Mouse (Mus musculus): Measurements from ENCODE around the gene Arhgap45. TPM values are rescaled to one million over a fixed set of nuclear protein-coding genes. Genes with fewer than 3 reads are reported as not detected.
A peak's percentile ranks its signal among the peaks of the same experiment; 100 is the strongest.

The Arhgap45 gene
- polyA plus RNA-seq (2015; fragmentation: Nextera tagmentation; extraction: Ambion mirVana), result 15.7 and 18.2 TPM in 2 replicates

DNA sequence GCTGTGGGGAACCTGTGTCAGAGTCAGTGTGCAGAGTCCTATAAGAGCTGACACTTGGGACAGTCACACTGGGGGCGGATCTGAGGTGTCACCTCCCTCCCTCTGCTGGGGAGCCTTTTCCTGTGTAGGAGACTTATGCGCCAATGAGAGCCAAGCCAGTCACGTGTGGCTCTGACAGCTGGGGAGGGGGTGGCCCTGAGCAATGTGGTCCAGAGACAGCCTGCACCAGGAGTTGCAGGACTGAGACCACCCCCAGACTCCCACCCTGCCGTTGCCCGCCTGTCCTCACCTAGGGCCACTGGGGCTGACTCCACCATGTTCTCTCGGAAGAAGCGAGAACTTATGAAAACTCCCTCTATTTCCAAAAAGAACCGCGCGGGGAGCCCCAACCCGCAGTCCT, at the start of gene Arhgap45:
TSS of gene Arhgap45 (plus strand) at position 143 of the 400 bp plus-strand sequence.
- Histone ChIP-seq H3K4me2 (peak within 1 kb of the TSS; percentile 77), H3K4me1 (replicated peaks) (peaks cover 63% of the 10 kb centered on the region), H3K27me3 (peaks cover 15% of the 10 kb centered on the region), H3K9ac (peak within 1 kb of the TSS; percentile 57), H3K9me3 (replicated peaks) (no peaks in the 10 kb centered on the region), H3K27ac (replicated peaks) (peak within 1 kb of the TSS; percentile 84), H3K4me3 (replicated peaks) (peak within 1 kb of the TSS; percentile 61), H3K36me3 (replicated peaks) (peaks cover 53% of the 10 kb centered on the region)
- ATAC-seq (ENCODE audit: insufficient read depth), result peak; percentile 68
- 13% methylated on average over 11 of the region's 11 CpGs for WGBS (ENCODE audit: insufficient replicate concordance)

DNA sequence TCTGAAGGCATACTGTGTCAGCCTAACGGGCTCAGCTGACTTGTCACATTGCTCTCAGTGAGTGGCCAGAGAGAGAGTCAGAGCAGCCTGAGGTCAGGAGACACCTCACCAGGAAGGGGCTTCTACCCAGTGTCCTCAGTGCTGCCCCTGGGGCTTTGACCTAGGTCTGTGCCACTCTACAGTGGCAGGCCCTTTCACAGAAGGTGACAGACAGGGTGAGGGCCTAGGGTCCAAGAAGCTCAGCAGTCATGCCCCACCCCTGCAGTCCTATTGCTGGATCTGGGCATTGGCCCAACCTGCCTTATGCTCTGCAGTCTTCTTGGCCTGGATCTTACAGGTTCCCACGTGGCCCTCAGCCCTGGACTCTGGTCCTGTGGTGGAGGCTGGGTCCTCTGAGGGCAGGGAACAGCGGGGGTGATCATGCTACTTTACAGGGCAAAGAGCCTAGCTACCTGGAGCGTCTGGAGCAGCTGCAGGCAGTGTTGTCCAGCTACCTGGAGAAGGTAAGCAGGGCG, 49.5 kb upstream of the Arhgap45 start:
- Histone ChIP-seq H3K4me1 (replicated peaks) (0 out of 2 replicates have a peak, but pooled peaks cover 5% of the 10 kb centered on the region), H3K27me3 (peaks cover 32% of the 10 kb centered on the region), H3K9ac (no peak overlapping the region), H3K36me3 (replicated peaks) (peaks cover 60% of the 10 kb centered on the region), H3K4me3 (replicated peaks) (no peak overlapping the region), H3K27ac (replicated peaks) (no peak overlapping the region), H3K9me3 (replicated peaks) (no peaks in the 10 kb centered on the region), H3K4me2 (no peak overlapping the region)
- WGBS (ENCODE audit: insufficient replicate concordance), result 72% methylated on average over 5 of the region's 5 CpGs
- ATAC-seq (ENCODE audit: insufficient read depth), result no peak

DNA sequence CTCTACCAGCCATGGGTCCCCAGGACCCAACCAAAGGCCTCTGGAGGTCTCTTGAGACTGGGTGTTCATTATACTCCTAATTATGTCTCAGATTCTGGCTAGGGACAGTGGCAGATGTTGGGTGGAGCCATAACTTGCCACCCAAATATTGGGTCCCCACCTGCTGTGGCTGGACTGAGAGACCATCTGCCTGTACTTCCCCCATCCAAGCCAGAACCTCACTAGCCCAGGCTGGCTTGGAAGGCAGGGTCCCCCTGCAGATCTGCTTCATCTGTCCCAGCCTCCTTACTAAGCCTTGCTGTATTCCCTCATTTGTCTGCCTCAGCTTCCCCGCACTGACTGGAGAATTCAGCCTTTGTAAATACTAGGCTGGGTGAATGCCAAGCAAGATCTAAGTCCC, 48.3 kb upstream of the Arhgap45 start:
- Histone ChIP-seq H3K27me3 (peaks cover 45% of the 10 kb centered on the region), H3K9me3 (replicated peaks) (no peaks in the 10 kb centered on the region), H3K4me2 (no peak overlapping the region), H3K36me3 (replicated peaks) (peaks cover 47% of the 10 kb centered on the region), H3K4me3 (replicated peaks) (no peak overlapping the region), H3K4me1 (replicated peaks) (peaks cover 5% of the 10 kb centered on the region; the same call in 1 of the 2 replicates), H3K27ac (replicated peaks) (no peak overlapping the region), H3K9ac (no peak overlapping the region)
- WGBS (ENCODE audit: insufficient replicate concordance), result 70% methylated on average over 1 of the region's 1 CpGs
- no peak for ATAC-seq (ENCODE audit: insufficient read depth)

DNA sequence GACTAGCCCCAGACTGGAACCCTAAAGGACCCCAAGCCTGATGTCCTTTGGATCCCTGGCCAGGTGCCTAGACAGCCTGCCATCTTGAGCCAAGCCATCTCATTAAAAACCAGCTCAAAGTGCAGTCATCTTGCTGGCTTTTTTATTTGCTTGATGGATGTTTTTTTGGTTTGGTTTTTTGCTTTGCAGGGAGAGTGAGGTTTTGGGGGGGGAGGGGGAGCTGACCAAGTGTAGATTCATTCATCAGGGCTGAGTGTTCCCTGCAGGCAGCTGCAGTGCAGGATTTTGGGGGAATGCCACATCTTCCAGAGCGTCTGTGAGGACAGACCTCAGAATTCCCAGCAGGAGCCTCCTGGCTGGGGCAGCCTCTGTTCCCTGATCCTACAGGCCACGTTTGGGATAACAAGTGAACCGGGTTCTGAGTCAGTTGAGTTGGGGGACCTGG, 47.3 kb upstream of the Arhgap45 start:
- Histone ChIP-seq H3K9ac (no peak overlapping the region), H3K27me3 (peaks cover 53% of the 10 kb centered on the region), H3K9me3 (replicated peaks) (no peaks in the 10 kb centered on the region), H3K4me2 (no peak overlapping the region), H3K4me1 (replicated peaks) (peaks cover 5% of the 10 kb centered on the region; the same call in 1 of the 2 replicates), H3K27ac (replicated peaks) (no peak overlapping the region), H3K36me3 (replicated peaks) (peaks cover 39% of the 10 kb centered on the region), H3K4me3 (replicated peaks) (no peak overlapping the region)
- ATAC-seq (ENCODE audit: insufficient read depth), result no peak
- WGBS (ENCODE audit: insufficient replicate concordance), result 27% methylated on average over 3 of the region's 3 CpGs

DNA sequence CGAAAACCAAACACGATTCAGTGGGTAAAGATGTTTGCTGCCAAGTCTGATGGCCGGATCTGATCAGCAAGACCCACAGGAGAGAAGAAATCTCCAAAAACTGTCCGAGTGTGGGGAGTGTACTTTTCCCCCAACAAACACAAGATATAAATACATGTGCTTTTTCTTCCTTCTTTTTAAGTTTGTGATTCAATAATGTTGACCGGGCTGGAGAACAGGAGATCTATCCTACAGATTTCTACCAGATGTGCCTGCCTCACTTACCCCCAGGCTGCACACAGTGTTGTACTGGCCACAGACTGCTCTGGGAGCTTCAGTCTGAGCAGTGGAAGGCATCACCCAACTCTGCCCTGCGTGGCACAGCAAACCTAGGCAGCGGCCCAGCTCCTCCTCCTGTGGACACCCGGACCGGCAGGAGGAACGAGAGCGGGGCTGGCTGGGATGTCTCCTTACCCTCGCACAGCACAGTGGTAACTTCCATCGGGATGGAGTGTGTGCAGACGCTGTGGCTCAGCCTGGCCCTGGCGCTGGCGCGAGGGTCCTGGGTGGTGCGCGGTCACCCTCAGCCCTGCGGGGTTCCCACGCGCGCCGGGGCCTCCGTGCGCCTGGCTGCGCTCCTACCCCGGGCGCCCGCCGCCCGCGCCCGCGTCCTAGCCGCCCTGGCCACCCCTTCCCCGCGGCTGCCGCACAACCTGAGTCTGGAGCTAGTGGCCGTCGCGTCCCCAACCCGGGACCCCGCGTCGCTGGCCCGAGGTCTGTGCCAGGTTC, 45.9 kb upstream of the Arhgap45 start, which contains the start of gene Grin3b:
TSS of gene Grin3b (plus strand) at position 301 of the 768 bp plus-strand sequence.
- peak within 1 kb of the TSS; percentile 44 for H3K4me2 ChIP-seq
- peaks cover 5% of the 10 kb centered on the region; the same call in 1 of the 2 replicates for H3K4me1 ChIP-seq (replicated peaks)
- 7% methylated on average over 46 of the region's 47 CpGs for WGBS (ENCODE audit: insufficient replicate concordance)
- H3K9me3 ChIP-seq (replicated peaks), result no peaks in the 10 kb centered on the region
- no peak for ATAC-seq (ENCODE audit: insufficient read depth)
- peak within 1 kb of the TSS; percentile 14 for H3K4me3 ChIP-seq (replicated peaks)
- peaks cover 33% of the 10 kb centered on the region for H3K36me3 ChIP-seq (replicated peaks)
- no peak within 1 kb of the TSS for H3K27ac ChIP-seq (replicated peaks)
- H3K27me3 ChIP-seq, result peaks cover 53% of the 10 kb centered on the region
- H3K9ac ChIP-seq, result no peak within 1 kb of the TSS

DNA sequence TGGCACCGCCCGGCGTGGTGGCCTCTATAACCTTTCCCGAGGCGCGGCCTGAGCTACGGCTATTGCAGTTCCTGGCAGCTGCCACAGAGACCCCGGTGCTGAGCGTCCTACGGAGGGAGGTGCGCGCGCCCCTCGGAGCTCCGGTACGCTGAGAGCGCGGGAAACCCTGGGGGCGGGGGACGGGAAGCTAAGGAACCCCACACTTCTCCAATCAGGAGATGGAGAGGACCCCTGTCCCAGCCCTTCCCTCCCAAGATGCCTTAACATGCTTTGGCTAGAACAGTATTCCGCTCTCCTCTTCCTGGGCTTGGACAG, 45.3 kb upstream of the Arhgap45 start:
- Histone ChIP-seq H3K27ac (replicated peaks) (no peak overlapping the region), H3K36me3 (replicated peaks) (peaks cover 33% of the 10 kb centered on the region), H3K4me3 (replicated peaks) (peak overlapping the region; percentile 14), H3K9ac (no peak overlapping the region), H3K27me3 (peaks cover 53% of the 10 kb centered on the region), H3K9me3 (replicated peaks) (peaks cover 1% of the 10 kb centered on the region), H3K4me1 (replicated peaks) (peaks cover 5% of the 10 kb centered on the region; the same call in 1 of the 2 replicates), H3K4me2 (peak overlapping the region; percentile 44)
- 5% methylated on average over 21 of the region's 21 CpGs for WGBS (ENCODE audit: insufficient replicate concordance)
- no peak for ATAC-seq (ENCODE audit: insufficient read depth)

DNA sequence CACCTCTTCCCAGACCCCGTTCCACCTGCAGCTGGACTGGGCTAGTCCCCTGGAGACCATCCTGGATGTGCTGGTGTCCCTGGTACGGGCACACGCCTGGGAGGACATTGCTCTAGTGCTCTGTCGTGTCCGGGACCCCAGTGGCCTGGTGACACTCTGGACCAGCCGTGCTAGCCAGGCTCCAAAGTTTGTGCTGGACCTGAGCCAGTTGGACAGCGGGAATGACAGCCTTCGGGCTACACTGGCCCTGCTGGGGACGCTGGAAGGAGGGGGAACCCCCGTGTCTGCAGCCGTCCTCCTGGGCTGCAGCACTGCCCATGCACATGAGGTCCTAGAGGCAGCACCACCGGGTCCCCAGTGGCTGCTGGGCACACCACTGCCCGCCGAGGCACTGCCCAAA, 43.6 kb upstream of the Arhgap45 start:
- H3K36me3 ChIP-seq (replicated peaks), result peaks cover 33% of the 10 kb centered on the region
- peaks cover 5% of the 10 kb centered on the region; the same call in 1 of the 2 replicates for H3K4me1 ChIP-seq (replicated peaks)
- peaks cover 53% of the 10 kb centered on the region for H3K27me3 ChIP-seq
- no peak overlapping the region for H3K4me2 ChIP-seq
- H3K27ac ChIP-seq (replicated peaks), result no peak overlapping the region
- H3K9ac ChIP-seq, result no peak overlapping the region
- H3K4me3 ChIP-seq (replicated peaks), result no peak overlapping the region
- ATAC-seq (ENCODE audit: insufficient read depth), result no peak
- H3K9me3 ChIP-seq (replicated peaks), result peaks cover 18% of the 10 kb centered on the region
- 53% methylated on average over 14 of the region's 14 CpGs for WGBS (ENCODE audit: insufficient replicate concordance)

DNA sequence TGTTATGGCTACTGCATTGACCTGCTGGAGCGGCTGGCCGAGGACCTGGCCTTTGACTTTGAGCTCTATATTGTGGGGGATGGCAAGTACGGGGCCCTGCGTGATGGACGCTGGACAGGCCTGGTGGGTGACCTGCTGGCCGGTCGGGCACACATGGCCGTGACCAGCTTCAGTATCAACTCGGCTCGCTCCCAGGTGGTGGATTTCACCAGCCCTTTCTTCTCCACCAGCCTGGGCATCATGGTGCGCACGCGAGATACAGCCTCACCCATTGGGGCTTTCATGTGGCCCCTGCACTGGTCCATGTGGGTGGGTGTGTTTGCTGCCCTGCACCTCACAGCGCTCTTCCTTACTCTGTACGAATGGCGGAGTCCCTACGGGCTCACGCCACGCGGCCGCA, 42.4 kb upstream of the Arhgap45 start:
- Histone ChIP-seq H3K27ac (replicated peaks) (no peak overlapping the region), H3K4me1 (replicated peaks) (peaks cover 5% of the 10 kb centered on the region; the same call in 1 of the 2 replicates), H3K9me3 (replicated peaks) (peaks cover 18% of the 10 kb centered on the region), H3K27me3 (peaks cover 49% of the 10 kb centered on the region), H3K9ac (no peak overlapping the region), H3K36me3 (replicated peaks) (peaks cover 42% of the 10 kb centered on the region), H3K4me2 (no peak overlapping the region), H3K4me3 (replicated peaks) (no peak overlapping the region)
- no peak for ATAC-seq (ENCODE audit: insufficient read depth)
- 87% methylated on average over 21 of the region's 21 CpGs for WGBS (ENCODE audit: insufficient replicate concordance)

DNA sequence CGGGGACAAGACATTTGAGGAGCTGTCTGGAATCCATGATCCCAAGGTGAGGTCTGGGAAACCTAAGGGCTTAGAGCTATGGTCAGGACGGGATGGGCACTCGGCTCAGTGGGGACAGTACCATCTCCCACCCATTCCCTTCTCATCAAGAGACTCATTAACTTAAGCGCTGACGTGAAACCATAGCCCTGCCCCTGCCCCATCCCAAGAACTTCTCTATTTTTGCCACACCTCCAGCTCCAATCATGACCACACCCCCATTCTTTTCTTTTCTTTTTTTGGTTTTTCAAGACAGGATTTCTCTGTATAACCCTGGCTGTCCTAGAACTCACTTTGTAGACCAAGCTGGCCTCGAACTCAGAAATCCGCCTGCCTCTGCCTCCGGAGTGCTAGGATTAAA, 41.8 kb upstream of the Arhgap45 start:
- Histone ChIP-seq H3K4me1 (replicated peaks) (peaks cover 5% of the 10 kb centered on the region; the same call in 1 of the 2 replicates), H3K9ac (no peak overlapping the region), H3K4me3 (replicated peaks) (no peak overlapping the region), H3K4me2 (no peak overlapping the region), H3K36me3 (replicated peaks) (peaks cover 47% of the 10 kb centered on the region), H3K27me3 (peaks cover 43% of the 10 kb centered on the region), H3K9me3 (replicated peaks) (peaks cover 18% of the 10 kb centered on the region), H3K27ac (replicated peaks) (no peak overlapping the region)
- ATAC-seq (ENCODE audit: insufficient read depth), result no peak
- WGBS (ENCODE audit: insufficient replicate concordance), result 65% methylated on average over 8 of the region's 8 CpGs

DNA sequence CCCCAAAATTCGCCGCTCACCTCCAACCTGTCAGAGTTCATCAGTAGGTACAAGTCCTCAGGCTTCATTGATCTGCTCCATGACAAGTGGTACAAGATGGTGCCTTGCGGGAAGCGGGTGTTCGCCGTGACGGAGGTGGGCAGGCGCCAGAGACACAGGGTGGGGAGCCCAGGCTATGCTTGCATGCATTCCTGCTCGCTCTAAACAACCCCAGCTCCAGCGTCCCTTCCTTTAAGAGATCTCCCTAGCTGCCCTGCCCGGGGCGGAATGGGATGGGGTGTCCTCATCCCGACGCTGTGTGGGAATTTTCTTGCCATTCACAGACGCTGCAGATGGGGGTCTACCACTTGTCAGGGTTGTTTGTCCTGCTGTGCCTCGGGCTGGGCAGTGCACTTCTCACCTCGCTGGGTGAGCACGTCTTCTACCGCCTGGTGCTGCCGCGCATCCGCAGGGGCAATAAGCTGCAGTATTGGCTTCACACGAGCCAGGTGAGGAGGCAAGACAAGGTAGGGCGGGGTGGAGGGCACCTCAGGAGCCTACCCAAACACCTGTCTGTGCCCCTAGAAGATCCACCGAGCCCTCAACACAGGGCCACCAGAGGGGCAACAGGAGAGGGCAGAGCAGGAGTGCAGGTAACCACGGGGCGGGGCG, 40.3 kb upstream of the Arhgap45 start:
- peaks cover 15% of the 10 kb centered on the region; the same call in 1 of the 2 replicates for H3K4me1 ChIP-seq (replicated peaks)
- peaks cover 18% of the 10 kb centered on the region for H3K9me3 ChIP-seq (replicated peaks)
- no peak overlapping the region for H3K27ac ChIP-seq (replicated peaks)
- ATAC-seq (ENCODE audit: insufficient read depth), result no peak
- peaks cover 28% of the 10 kb centered on the region for H3K27me3 ChIP-seq
- no peak overlapping the region for H3K4me3 ChIP-seq (replicated peaks)
- H3K9ac ChIP-seq, result no peak overlapping the region
- 89% methylated on average over 28 of the region's 28 CpGs for WGBS (ENCODE audit: insufficient replicate concordance)
- H3K4me2 ChIP-seq, result no peak overlapping the region
- H3K36me3 ChIP-seq (replicated peaks), result peaks cover 57% of the 10 kb centered on the region

DNA sequence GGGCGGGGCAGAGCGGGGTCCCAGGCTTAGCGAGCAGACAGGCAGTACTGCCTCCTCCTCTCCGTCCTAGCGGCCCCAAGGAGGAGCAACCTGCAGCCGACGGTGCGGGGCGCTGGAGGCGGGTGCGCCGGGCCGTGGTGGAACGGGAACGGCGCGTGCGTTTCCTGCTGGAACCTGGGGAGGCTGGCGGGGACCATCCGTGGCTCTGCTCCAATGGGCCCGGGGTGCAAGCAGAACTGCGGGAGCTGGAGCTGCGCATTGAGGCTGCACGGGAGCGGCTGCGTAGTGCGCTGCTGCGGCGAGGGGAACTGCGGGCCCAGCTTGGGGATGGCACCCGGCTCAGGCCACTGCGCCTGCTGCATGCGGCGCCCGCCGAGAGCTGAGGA, 39.7 kb upstream of the Arhgap45 start:
- peaks cover 61% of the 10 kb centered on the region for H3K36me3 ChIP-seq (replicated peaks)
- H3K9me3 ChIP-seq (replicated peaks), result peaks cover 18% of the 10 kb centered on the region
- H3K27me3 ChIP-seq, result peaks cover 23% of the 10 kb centered on the region
- no peak overlapping the region for H3K4me2 ChIP-seq
- WGBS (ENCODE audit: insufficient replicate concordance), result 91% methylated on average over 36 of the region's 36 CpGs
- no peak overlapping the region for H3K4me3 ChIP-seq (replicated peaks)
- no peak overlapping the region for H3K27ac ChIP-seq (replicated peaks)
- no peak for ATAC-seq (ENCODE audit: insufficient read depth)
- peaks cover 19% of the 10 kb centered on the region for H3K4me1 ChIP-seq (replicated peaks)
- H3K9ac ChIP-seq, result no peak overlapping the region

Data from liver, embryonic 15.5 days (tissue).